Mouse (Mus musculus): ENCODE results near the gene Hdac9. TPM values are rescaled to one million over a fixed set of nuclear protein-coding genes. Genes with fewer than 3 reads are reported as not detected.

Hdac9 gene
- total RNA-seq, 2 experiments from 2014 or later: 18.7 to 22.5 TPM

- no peak for DNase-seq (ENCODE audit: low spot score in 2 of 2)
Measured at GRCm38 (mm10) chr12:34238796-34239195, 678.1 kb downstream of the Hdac9 start.

- no peak for DNase-seq (ENCODE audit: low spot score in 2 of 2)
Measured at GRCm38 (mm10) chr12:34231621-34232150, 685.2 kb downstream of the Hdac9 start.

GRCm38 (mm10) chr12:34224505-34224904, 692.4 kb downstream of the Hdac9 start:
- DNase-seq (ENCODE audit: low spot score in 2 of 2): no peak

- DNase-seq (ENCODE audit: low spot score in 2 of 2): no peak
Measured at GRCm38 (mm10) chr12:34221014-34221413, 695.9 kb downstream of the Hdac9 start.

GRCm38 (mm10) chr12:34220051-34220926, 696.6 kb downstream of the Hdac9 start:
- no peak for DNase-seq (ENCODE audit: low spot score in 2 of 2)

GRCm38 (mm10) chr12:34218561-34218960, 698.3 kb downstream of the Hdac9 start:
- DNase-seq (ENCODE audit: low spot score in 2 of 2): no peak

- no peak for DNase-seq (ENCODE audit: low spot score in 2 of 2)
Measured at GRCm38 (mm10) chr12:34215023-34216020, 701.6 kb downstream of the Hdac9 start.

GRCm38 (mm10) chr12:34212162-34212561, 704.7 kb downstream of the Hdac9 start:
- DNase-seq (ENCODE audit: low spot score in 2 of 2): no peak

GRCm38 (mm10) chr12:34201471-34201870, 715.4 kb downstream of the Hdac9 start:
- no peak for DNase-seq (ENCODE audit: low spot score in 2 of 2)

- DNase-seq (ENCODE audit: low spot score in 2 of 2): no peak
Measured at GRCm38 (mm10) chr12:34200030-34200446, 716.9 kb downstream of the Hdac9 start.

GRCm38 (mm10) chr12:34195155-34195828, 721.6 kb downstream of the Hdac9 start:
- no peak for DNase-seq (ENCODE audit: low spot score in 2 of 2)

- DNase-seq (ENCODE audit: low spot score in 2 of 2): no peak
Measured at GRCm38 (mm10) chr12:34194116-34194515, 722.8 kb downstream of the Hdac9 start.

- DNase-seq (ENCODE audit: low spot score in 2 of 2): no peak
Measured at GRCm38 (mm10) chr12:34191246-34191645, 725.6 kb downstream of the Hdac9 start.

- DNase-seq (ENCODE audit: low spot score in 2 of 2): no peak
Measured at GRCm38 (mm10) chr12:34178931-34179330, 738.0 kb downstream of the Hdac9 start.

- no peak for DNase-seq (ENCODE audit: low spot score in 2 of 2)
Measured at GRCm38 (mm10) chr12:34176790-34177189, 740.1 kb downstream of the Hdac9 start.

GRCm38 (mm10) chr12:34173036-34173435, 743.9 kb downstream of the Hdac9 start:
- DNase-seq (ENCODE audit: low spot score in 2 of 2): no peak

GRCm38 (mm10) chr12:34170601-34171000, 746.3 kb downstream of the Hdac9 start:
- no peak for DNase-seq (ENCODE audit: low spot score in 2 of 2)

- DNase-seq (ENCODE audit: low spot score in 2 of 2): no peak
Measured at GRCm38 (mm10) chr12:34165674-34166073, 751.2 kb downstream of the Hdac9 start.

GRCm38 (mm10) chr12:34156301-34156700, 760.6 kb downstream of the Hdac9 start:
- no peak for DNase-seq (ENCODE audit: low spot score in 2 of 2)

GRCm38 (mm10) chr12:34155740-34156139, 761.2 kb downstream of the Hdac9 start:
- DNase-seq (ENCODE audit: low spot score in 2 of 2): no peak

GRCm38 (mm10) chr12:34154757-34155156, 762.1 kb downstream of the Hdac9 start:
- no peak for DNase-seq (ENCODE audit: low spot score in 2 of 2)

Data from gastrocnemius, postnatal 4 days (tissue).